Mouse (Mus musculus): ENCODE measurements around the gene Nat14. TPM values are rescaled to one million over a fixed set of nuclear protein-coding genes. Genes with fewer than 3 reads are reported as not detected.

Gene Nat14
- polyA plus RNA-seq, 2 experiments, result 0.11 to 0.38 TPM

GRCm38 (mm10) chr7:4886680-4887079 lies 35.1 kb upstream of the Nat14 start:
- TF ChIP-seq CTCF (IDR thresholded peaks at IDR 0.05; ENCODE audit: low read depth), result no peak
- TF ChIP-seq EP300 (IDR thresholded peaks at IDR 0.05; ENCODE audit: low read depth), result no peak
- H3K4me2 ChIP-seq (ENCODE audit: low read depth), result no peak overlapping the region
- 65% methylated on average over 4 of the region's 4 CpGs for WGBS (ENCODE audit: insufficient replicate concordance)
- H3K9ac ChIP-seq (replicated peaks), result no peak overlapping the region
- no peaks in the 10 kb centered on the region for H3K27me3 ChIP-seq (ENCODE audit: control insufficient read depth, insufficient read depth, low read length)
- no peak overlapping the region for H3K4me3 ChIP-seq (ENCODE audit: insufficient read depth in 1 of 2, low read depth in 2 of 2, low read length in 2 of 2)
- no peak overlapping the region for H3K27ac ChIP-seq
- no peaks in the 10 kb centered on the region for H3K36me3 ChIP-seq (replicated peaks; ENCODE audit: control insufficient read depth, insufficient read depth, low read depth)
- ATAC-seq (ENCODE audit: insufficient read depth), result no peak
- H3K4me1 ChIP-seq (replicated peaks; ENCODE audit: control insufficient read depth in 2 of 2, insufficient read depth in 2 of 2, low read length in 1 of 2), result no peaks in the 10 kb centered on the region
- H3K9me3 ChIP-seq (ENCODE audit: control insufficient read depth, low read length), result no peaks in the 10 kb centered on the region
- DNase-seq (ENCODE audit: low read depth in 3 of 3, low spot score in 3 of 3), result no peak

- H3K27ac ChIP-seq, result no peak overlapping the region
- no peaks in the 10 kb centered on the region for H3K36me3 ChIP-seq (replicated peaks; ENCODE audit: control insufficient read depth, insufficient read depth, low read depth)
- DNase-seq (ENCODE audit: low read depth in 3 of 3, low spot score in 3 of 3), result no peak
- no peak for ATAC-seq (ENCODE audit: insufficient read depth)
- H3K4me3 ChIP-seq (ENCODE audit: insufficient read depth in 1 of 2, low read depth in 2 of 2, low read length in 2 of 2), result no peak overlapping the region
- H3K27me3 ChIP-seq (ENCODE audit: control insufficient read depth, insufficient read depth, low read length), result no peaks in the 10 kb centered on the region
- H3K4me2 ChIP-seq (ENCODE audit: low read depth), result no peak overlapping the region
- H3K4me1 ChIP-seq (replicated peaks; ENCODE audit: control insufficient read depth in 2 of 2, insufficient read depth in 2 of 2, low read length in 1 of 2), result peaks cover 10 to 12% of the 10 kb centered on the region in 2 experiments
- TF ChIP-seq EP300 (IDR thresholded peaks at IDR 0.05; ENCODE audit: low read depth) (no peak), CTCF (IDR thresholded peaks at IDR 0.05; ENCODE audit: low read depth) (no peak)
- H3K9ac ChIP-seq (replicated peaks), result no peak overlapping the region
- no peaks in the 10 kb centered on the region for H3K9me3 ChIP-seq (ENCODE audit: control insufficient read depth, low read length)
- 66% methylated on average over 10 of the region's 11 CpGs for WGBS (ENCODE audit: insufficient replicate concordance)
These were observed 26.6 kb upstream of the Nat14 start for GRCm38 (mm10) chr7:4895186-4895585.

GRCm38 (mm10) chr7:4898851-4899648 lies 22.8 kb upstream of the Nat14 start:
- TF ChIP-seq CTCF (IDR thresholded peaks at IDR 0.05; ENCODE audit: low read depth) (no peak), EP300 (IDR thresholded peaks at IDR 0.05; ENCODE audit: low read depth) (no peak)
- Histone ChIP-seq H3K4me3 (ENCODE audit: insufficient read depth in 1 of 2, low read depth in 2 of 2, low read length in 2 of 2) (peak overlapping the region; percentile 48 to 52), H3K27me3 (ENCODE audit: control insufficient read depth, insufficient read depth, low read length) (no peaks in the 10 kb centered on the region), H3K27ac (no peak overlapping the region), H3K4me2 (ENCODE audit: low read depth) (peak overlapping the region; percentile 79), H3K4me1 (replicated peaks; ENCODE audit: control insufficient read depth in 2 of 2, insufficient read depth in 2 of 2, low read length in 1 of 2) (peaks cover 10 to 15% of the 10 kb centered on the region in 2 experiments), H3K9me3 (ENCODE audit: control insufficient read depth, low read length) (no peaks in the 10 kb centered on the region), H3K36me3 (replicated peaks; ENCODE audit: control insufficient read depth, insufficient read depth, low read depth) (no peaks in the 10 kb centered on the region), H3K9ac (replicated peaks) (peak overlapping the region; percentile 56)
- peak; percentile 49; the same call in 1 of the 2 replicates for ATAC-seq (ENCODE audit: insufficient read depth)
- no peak for DNase-seq (ENCODE audit: low read depth in 3 of 3, low spot score in 3 of 3)
- WGBS (ENCODE audit: insufficient replicate concordance), result 25% methylated on average over 18 of the region's 18 CpGs

GRCm38 (mm10) chr7:4899649-4900522 lies 21.9 kb upstream of the Nat14 start:
- TF ChIP-seq CTCF (IDR thresholded peaks at IDR 0.05; ENCODE audit: low read depth), result no peak
- no peak for TF ChIP-seq EP300 (IDR thresholded peaks at IDR 0.05; ENCODE audit: low read depth)
- H3K9me3 ChIP-seq (ENCODE audit: control insufficient read depth, low read length), result no peaks in the 10 kb centered on the region
- DNase-seq (ENCODE audit: low read depth in 3 of 3, low spot score in 3 of 3) (peak in 1 of 3 experiments; percentile 51), ATAC-seq (ENCODE audit: insufficient read depth) (peak; percentile 79)
- H3K4me3 ChIP-seq (ENCODE audit: insufficient read depth in 1 of 2, low read depth in 2 of 2, low read length in 2 of 2), result peak overlapping the region; percentile 48 to 52
- H3K27ac ChIP-seq, result peak overlapping the region; percentile 64
- no peaks in the 10 kb centered on the region for H3K36me3 ChIP-seq (replicated peaks; ENCODE audit: control insufficient read depth, insufficient read depth, low read depth)
- WGBS (ENCODE audit: insufficient replicate concordance), result 4% methylated on average over 19 of the region's 19 CpGs
- H3K4me1 ChIP-seq (replicated peaks; ENCODE audit: control insufficient read depth in 2 of 2, insufficient read depth in 2 of 2, low read length in 1 of 2), result peaks cover 10 to 15% of the 10 kb centered on the region in 2 experiments
- H3K9ac ChIP-seq (replicated peaks), result peak overlapping the region; percentile 56
- no peaks in the 10 kb centered on the region for H3K27me3 ChIP-seq (ENCODE audit: control insufficient read depth, insufficient read depth, low read length)
- peak overlapping the region; percentile 79 for H3K4me2 ChIP-seq (ENCODE audit: low read depth)

- TF ChIP-seq EP300 (IDR thresholded peaks at IDR 0.05; ENCODE audit: low read depth) (no peak), CTCF (IDR thresholded peaks at IDR 0.05; ENCODE audit: low read depth) (no peak)
- 19% methylated on average over 11 of the region's 11 CpGs for WGBS (ENCODE audit: insufficient replicate concordance)
- Histone ChIP-seq H3K36me3 (replicated peaks; ENCODE audit: control insufficient read depth, insufficient read depth, low read depth) (no peaks in the 10 kb centered on the region), H3K27ac (peak overlapping the region; percentile 64), H3K9me3 (ENCODE audit: control insufficient read depth, low read length) (no peaks in the 10 kb centered on the region), H3K4me2 (ENCODE audit: low read depth) (peak overlapping the region; percentile 79), H3K27me3 (ENCODE audit: control insufficient read depth, insufficient read depth, low read length) (no peaks in the 10 kb centered on the region), H3K4me1 (replicated peaks; ENCODE audit: control insufficient read depth in 2 of 2, insufficient read depth in 2 of 2, low read length in 1 of 2) (peaks cover 10 to 15% of the 10 kb centered on the region in 2 experiments), H3K9ac (replicated peaks) (peak overlapping the region; percentile 44), H3K4me3 (ENCODE audit: insufficient read depth in 1 of 2, low read depth in 2 of 2, low read length in 2 of 2) (peak overlapping the region; percentile 48 to 52; a peak in 3 of 4 replicates)
- ATAC-seq (ENCODE audit: insufficient read depth) (peak; percentile 40), DNase-seq (ENCODE audit: low read depth in 3 of 3, low spot score in 3 of 3) (no peak)
These were observed 21.3 kb upstream of the Nat14 start for GRCm38 (mm10) chr7:4900523-4900851.

Measured in liver, embryonic 14.5 days (tissue).